8 mouse cellular contexts compared by ENCODE assay signal in genomic region chr12:87265444-87265843, GRCm38 (mm10). TPM values are rescaled to one million over a fixed set of nuclear protein-coding genes. Genes with fewer than 3 reads are reported as not detected.
DNase-seq lines count a peak whose midpoint lies in the region; ATAC-seq and TF ChIP-seq lines count a peak whose summit lies in the region.

No protein-coding gene starts in this region.

- in situ Hi-C loops in ES-E14 (cut with MboI; ENCODE audit: low sequenced_read_pairs in 2 of 2, unreplicated experiment in 2 of 2), result no loop called here

- peak overlapping the region; percentile 93 for H3K9ac ChIP-seq in heart, embryonic 14.5 days (ENCODE audit: low read length)
- H3K9ac ChIP-seq in ES-E14 (ENCODE audit: insufficient read depth, low read depth, low read length, poor library complexity, severe bottlenecking), result peak overlapping the region; percentile 85
- peak overlapping the region; percentile 91 for H3K9ac ChIP-seq in forebrain, embryonic 16.5 days (replicated peaks; ENCODE audit: low read depth, low read length)

- H3K27ac ChIP-seq in heart, embryonic 14.5 days (replicated peaks in 1 of 2; ENCODE audit: control insufficient read depth in 1 of 2, insufficient read depth in 1 of 2, low read depth in 2 of 2, low read length in 2 of 2), result peak overlapping the region; percentile 89 to 92; a peak in 3 of 4 replicates
- H3K27ac ChIP-seq in ES-E14 (ENCODE audit: insufficient read depth, low read depth, low read length, poor library complexity, severe bottlenecking) (no peak overlapping the region), macrophage (peak overlapping the region; percentile 97)
- peak overlapping the region; percentile 91 for H3K27ac ChIP-seq in forebrain, embryonic 16.5 days (ENCODE audit: low read length)

- no peak for ATAC-seq in heart, embryonic 14.5 days (ENCODE audit: insufficient number of reproducible peaks, insufficient read depth, low FRiP score, low read depth)
- no peak for ATAC-seq in forebrain, embryonic 16.5 days

- peak overlapping the region; percentile 67 for H3K4me2 ChIP-seq in heart, embryonic 14.5 days (ENCODE audit: low read length)
- H3K4me2 ChIP-seq in forebrain, embryonic 16.5 days (ENCODE audit: low read length), result peak overlapping the region; percentile 85

- peaks cover 63% of the 10 kb centered on the region for H3K36me3 ChIP-seq in heart, embryonic 14.5 days (ENCODE audit: control insufficient read depth, insufficient read depth, low read length)
- peaks cover 24% of the 10 kb centered on the region for H3K36me3 ChIP-seq in ES-E14 (ENCODE audit: control insufficient read depth, insufficient read depth, low read length, poor library complexity, severe bottlenecking)
- peaks cover 17% of the 10 kb centered on the region for H3K36me3 ChIP-seq in forebrain, embryonic 16.5 days (ENCODE audit: control insufficient read depth, insufficient read depth)
- H3K36me3 ChIP-seq in macrophage (ENCODE audit: inconsistent target), result peaks cover 30% of the 10 kb centered on the region

- 19% methylated on average over 11 of the region's 11 CpGs for WGBS in heart, embryonic 14.5 days
- 23% methylated on average over 11 of the region's 11 CpGs for WGBS in forebrain, embryonic 16.5 days
- 22% methylated on average over 11 of the region's 11 CpGs for WGBS in macrophage (ENCODE audit: missing documents)

- H3K79me2 ChIP-seq in macrophage (ENCODE audit: inconsistent target), result peaks cover 71% of the 10 kb centered on the region

- H3K27me3 ChIP-seq in heart, embryonic 14.5 days (ENCODE audit: control insufficient read depth, insufficient read depth, low read length), result no peaks in the 10 kb centered on the region
- no peaks in the 10 kb centered on the region for H3K27me3 ChIP-seq in forebrain, embryonic 16.5 days (replicated peaks; ENCODE audit: control insufficient read depth, insufficient read depth, low read length)

- H3K4me1 ChIP-seq in heart, embryonic 14.5 days (ENCODE audit: control insufficient read depth in 2 of 2, insufficient read depth in 2 of 2, low read length in 2 of 2), result peaks cover 5 to 15% of the 10 kb centered on the region in 2 experiments
- H3K4me1 ChIP-seq in ES-E14 (ENCODE audit: control insufficient read depth in 2 of 2, insufficient read depth in 2 of 2, low read length in 2 of 2, poor library complexity in 1 of 2), result peaks cover 0 to 3% of the 10 kb centered on the region in 2 experiments; a peak in 1 of 4 replicates
- peaks cover 23% of the 10 kb centered on the region for H3K4me1 ChIP-seq in forebrain, embryonic 16.5 days (replicated peaks; ENCODE audit: control insufficient read depth, insufficient read depth, low read length)

- DNase-seq in heart, adult 8-10 months (ENCODE audit: low spot score), result no peak
- no peak for DNase-seq in ES-E14 (ENCODE audit: low read depth, low spot score)
- DNase-seq in c-Kit-positive CD71-positive TER-119-positive erythroid progenitor cells, embryonic 14.5 days (ENCODE audit: low spot score), result no peak
- no peak for DNase-seq in gastrocnemius, adult 18-20 months (ENCODE audit: low spot score)
- no peak for DNase-seq in retina, embryonic 14.5 days (ENCODE audit: low spot score)

- no peaks in the 10 kb centered on the region for H3K9me3 ChIP-seq in heart, embryonic 14.5 days (ENCODE audit: control insufficient read depth, low read length)
- H3K9me3 ChIP-seq in ES-E14 (ENCODE audit: control insufficient read depth, insufficient read depth, low read depth, low read length), result no peaks in the 10 kb centered on the region
- H3K9me3 ChIP-seq in forebrain, embryonic 16.5 days (ENCODE audit: control insufficient read depth, low read length), result no peaks in the 10 kb centered on the region

- H3K4me3 ChIP-seq in heart, embryonic 14.5 days (ENCODE audit: control insufficient read depth in 1 of 2, insufficient read depth in 1 of 2, low read depth in 1 of 2, low read length in 2 of 2), result peak overlapping the region; percentile 85
- H3K4me3 ChIP-seq in ES-E14 (ENCODE audit: insufficient read depth in 1 of 2, low read depth in 1 of 2, low read length in 2 of 2, poor library complexity in 1 of 2, severe bottlenecking in 1 of 2), result peak overlapping the region; percentile 89 to 93
- peak overlapping the region; percentile 97 for H3K4me3 ChIP-seq in forebrain, embryonic 16.5 days (replicated peaks; ENCODE audit: low read length)
- H3K4me3 ChIP-seq in macrophage (ENCODE audit: inconsistent target), result peak overlapping the region; percentile 98

TF ChIP-seq in ES-E14, 5 proteins besides CTCF, POLR2A, EP300 and RAD21:
- no peak for TF ChIP-seq CHD2 (IDR thresholded peaks at IDR 0.05; ENCODE audit: low read depth, low read length)
- TF ChIP-seq MAFK (IDR thresholded peaks at IDR 0.05; ENCODE audit: insufficient read depth, low read depth, low read length), result no peak
TF ChIP-seq in ES-E14: peak in this region for 0.

RNA-seq across cellular contexts. Expression of gene Vipas39, which starts 0.6 kb away (rescaled TPM):
- 39.2 and 40.0 TPM in 2 replicates for polyA plus RNA-seq in heart, embryonic 14.5 days (2014; fragmentation: Nextera tagmentation; extraction: Ambion mirVana)
- total RNA-seq in heart, adult 8-10 months (2022), result 10 to 100 TPM; 23.5 to 25.1 (median 24.0) TPM
- 29.8 and 36.3 TPM in 2 replicates for total RNA-seq in ES-E14 (2012; rRNA removed)
- 79.1 and 80.9 TPM in 2 replicates for polyA plus RNA-seq in forebrain, embryonic 16.5 days (2015; fragmentation: Nextera tagmentation; extraction: Ambion mirVana)
- total RNA-seq in macrophage (2018; cell fraction: chromatin; rRNA removed), result 100 to 1,000 TPM in 20 of 26 experiments, 10 to 100 TPM in 6; 59.7 to 286 (median 145) TPM
- 100 to 1,000 TPM in 18 of 26 experiments, 10 to 100 TPM in 8; 86.9 to 143 (median 107) TPM for total RNA-seq in macrophage (2018; cell fraction: cytosol; rRNA removed)
- 100 to 1,000 TPM in 10 of 26 experiments, 10 to 100 TPM in 16; 57.2 to 164 (median 87.3) TPM for total RNA-seq in macrophage (2018; cell fraction: nucleus; rRNA removed)
- 106 to 155 TPM (median 136 TPM) in 3 replicates for polyA plus RNA-seq in macrophage (2018)
- 1 to 10 TPM; 6.1 to 9.1 TPM for total RNA-seq in gastrocnemius, adult 18-20 months (2021)

RNA-seq across cellular contexts. Expression of gene Ahsa1, which starts 0.8 kb away (rescaled TPM):
- 150 and 167 TPM in 2 replicates for polyA plus RNA-seq in heart, embryonic 14.5 days (2014; fragmentation: Nextera tagmentation; extraction: Ambion mirVana)
- 100 to 1,000 TPM; 120 to 139 (median 131) TPM for total RNA-seq in heart, adult 8-10 months (2022)
- total RNA-seq in ES-E14 (2012; rRNA removed), result 224 and 305 TPM in 2 replicates
- 222 TPM in 2 replicates for polyA plus RNA-seq in forebrain, embryonic 16.5 days (2015; fragmentation: Nextera tagmentation; extraction: Ambion mirVana)
- total RNA-seq in macrophage (2018; cell fraction: chromatin; rRNA removed), result 100 to 1,000 TPM in 3 of 26 experiments, 10 to 100 TPM in 23; 25.2 to 122 (median 54.0) TPM
- total RNA-seq in macrophage (2018; cell fraction: cytosol; rRNA removed), result 100 to 1,000 TPM; 179 to 317 (median 235) TPM
- 100 to 1,000 TPM in 12 of 26 experiments, 10 to 100 TPM in 14; 64.5 to 239 (median 97.0) TPM for total RNA-seq in macrophage (2018; cell fraction: nucleus; rRNA removed)
- polyA plus RNA-seq in macrophage (2018), result 198 to 597 TPM (median 364 TPM) in 3 replicates
- total RNA-seq in gastrocnemius, adult 18-20 months (2021), result 100 to 1,000 TPM; 121 to 129 TPM

RNA-seq across cellular contexts. Expression of gene Noxred1, which starts 26.9 kb away (rescaled TPM):
- polyA plus RNA-seq in heart, embryonic 14.5 days (2014; fragmentation: Nextera tagmentation; extraction: Ambion mirVana), result 0.42 and 0.63 TPM in 2 replicates
- under 1 TPM in 3 of 4 experiments, not detected in 1; 0.33 to 0.66 (median 0.37) TPM for total RNA-seq in heart, adult 8-10 months (2022)
- total RNA-seq in ES-E14 (2012; rRNA removed), result 2.2 and 3.0 TPM in 2 replicates
- 1.6 TPM in 2 replicates for polyA plus RNA-seq in forebrain, embryonic 16.5 days (2015; fragmentation: Nextera tagmentation; extraction: Ambion mirVana)
- total RNA-seq in macrophage (2018; cell fraction: chromatin; rRNA removed), result 10 to 100 TPM in 3 of 26 experiments, 1 to 10 TPM in 21, under 1 TPM in 1, not detected in 1; 1.00 to 15.3 (median 2.7) TPM
- total RNA-seq in macrophage (2018; cell fraction: cytosol; rRNA removed), result under 1 TPM; 0.05 to 0.35 (median 0.24) TPM
- total RNA-seq in macrophage (2018; cell fraction: nucleus; rRNA removed), result 1 to 10 TPM in 19 of 26 experiments, under 1 TPM in 7; 0.54 to 8.8 (median 2.0) TPM
- 0.31 to 0.40 TPM (median 0.32 TPM) in 3 replicates for polyA plus RNA-seq in macrophage (2018)
- total RNA-seq in gastrocnemius, adult 18-20 months (2021), result under 1 TPM; 0.55 to 0.94 TPM

RNA-seq across cellular contexts. Expression of gene Ism2, which starts 34.1 kb away (rescaled TPM):
- polyA plus RNA-seq in heart, embryonic 14.5 days (2014; fragmentation: Nextera tagmentation; extraction: Ambion mirVana), result 0.46 and 0.70 TPM in 2 replicates
- total RNA-seq in heart, adult 8-10 months (2022), result not detected
- 3.0 and 3.2 TPM in 2 replicates for total RNA-seq in ES-E14 (2012; rRNA removed)
- 0.62 and 1.1 TPM in 2 replicates for polyA plus RNA-seq in forebrain, embryonic 16.5 days (2015; fragmentation: Nextera tagmentation; extraction: Ambion mirVana)
- under 1 TPM in 5 of 26 experiments, not detected in 21; 0.36 to 0.49 (median 0.45) TPM for total RNA-seq in macrophage (2018; cell fraction: chromatin; rRNA removed)
- total RNA-seq in macrophage (2018; cell fraction: cytosol; rRNA removed), result under 1 TPM in 19 of 26 experiments, not detected in 7; 0.05 to 0.27 (median 0.14) TPM
- total RNA-seq in macrophage (2018; cell fraction: nucleus; rRNA removed), result 1 to 10 TPM in 1 of 26 experiments, under 1 TPM in 9, not detected in 16; 0.17 to 3.4 (median 0.53) TPM
- polyA plus RNA-seq in macrophage (2018), result 0.19 TPM in 1 of 3 replicates, not detected in the others
- not detected for total RNA-seq in gastrocnemius, adult 18-20 months (2021)
